Mouse (Mus musculus) embryonic facial prominence, embryonic 13.5 days (tissue): ENCODE data around the gene Abca13. TPM values are rescaled to one million over a fixed set of nuclear protein-coding genes. Genes with fewer than 3 reads are reported as not detected.
"Not testable (repeated sequence)": the region's sequence is repeated elsewhere in the genome, so short reads cannot be mapped to it uniquely, and the experiment has no call there.

ENCODE experiments used
- ATAC-seq: fragments of 200-750 bp; cut with Nextera tagmentation; 2 replicates; pipeline ENCODE4 v1.8.0; 2017; ENCODE audit warnings: low read depth; ENCODE audit not compliant: insufficient number of reproducible peaks, insufficient read depth, low FRiP score, low TSS enrichment
- H3K27ac ChIP-seq: fragments of 300-500 bp; sonication (generic); 2 replicates; pipeline ENCODE4 v1.5.1; 2015; ENCODE audit warnings: moderate library complexity, mild to moderate bottlenecking, inconsistent platforms
- H3K27me3 ChIP-seq: fragments of 300-500 bp; sonication (generic); 2 replicates; pipeline ENCODE4 v1.6.1; 2015; ENCODE audit warnings: mild to moderate bottlenecking, inconsistent platforms
- H3K36me3 ChIP-seq: fragments of 300-500 bp; sonication (generic); 2 replicates; pipeline ENCODE4 v1.6.1; 2015; ENCODE audit warnings: mild to moderate bottlenecking, inconsistent platforms
- H3K4me1 ChIP-seq: fragments of 300-500 bp; sonication (generic); 2 replicates; pipeline ENCODE4 v1.6.1; 2015; ENCODE audit warnings: inconsistent platforms
- H3K4me2 ChIP-seq: fragments of 300-500 bp; sonication (generic); 2 replicates; pipeline ENCODE4 v1.6.1; 2015; ENCODE audit warnings: moderate library complexity, mild to moderate bottlenecking, inconsistent platforms
- H3K4me3 ChIP-seq: fragments of 300-500 bp; sonication (generic); 2 replicates; pipeline ENCODE4 v1.5.1; 2015; ENCODE audit warnings: mild to moderate bottlenecking, inconsistent platforms
- H3K9ac ChIP-seq: fragments of 300-500 bp; sonication (generic); 2 replicates; pipeline ENCODE4 v1.6.1; 2015; ENCODE audit warnings: mild to moderate bottlenecking, inconsistent platforms
- H3K9me3 ChIP-seq: fragments of 300-500 bp; sonication (generic); 2 replicates; pipeline ENCODE4 v1.6.1; 2016; ENCODE audit warnings: inconsistent platforms
- WGBS: fragments of 180-500 bp; shearing (Covaris S2); methylation state at CpG from one replicate; pipeline ENCODE4 v1.1.7; 2015; ENCODE audit warnings: mixed read lengths; 5-methylcytosine and 5-hydroxymethylcytosine counted together
- polyA plus RNA-seq: library from polyadenylated mRNA; unstranded; fragments of >200 nt; fragmentation: Nextera tagmentation; extraction: Ambion mirVana; gene quantifications from 2 replicates; pipeline ENCODE4 v1.2.1, GENCODE M21; 2015

Abca13 gene
- polyA plus RNA-seq, 1 experiment from 2014 or later, result 0.01 TPM

GRCm38 (mm10) chr11:9299615-9300014 is 107.9 kb downstream of the Abca13 start:
- H3K4me2 ChIP-seq, result no peak overlapping the region
- H3K9me3 ChIP-seq, result no peaks in the 10 kb centered on the region
- H3K36me3 ChIP-seq, result no peaks in the 10 kb centered on the region
- no peaks in the 10 kb centered on the region for H3K27me3 ChIP-seq
- WGBS, result 41% methylated on average over 1 of the region's 1 CpGs
- no peaks in the 10 kb centered on the region for H3K4me1 ChIP-seq
- H3K9ac ChIP-seq, result no peak overlapping the region
- no peak overlapping the region for H3K4me3 ChIP-seq
- no peak overlapping the region for H3K27ac ChIP-seq
- no peak for ATAC-seq

GRCm38 (mm10) chr11:9305450-9305849 is 113.7 kb downstream of the Abca13 start:
- Histone ChIP-seq H3K9me3 (no peaks in the 10 kb centered on the region), H3K27ac (no peak overlapping the region), H3K4me3 (no peak overlapping the region), H3K27me3 (no peaks in the 10 kb centered on the region), H3K4me2 (no peak overlapping the region), H3K9ac (no peak overlapping the region), H3K36me3 (no peaks in the 10 kb centered on the region), H3K4me1 (no peaks in the 10 kb centered on the region)
- WGBS, result 80% methylated on average over 4 of the region's 4 CpGs
- ATAC-seq, result no peak

DNA sequence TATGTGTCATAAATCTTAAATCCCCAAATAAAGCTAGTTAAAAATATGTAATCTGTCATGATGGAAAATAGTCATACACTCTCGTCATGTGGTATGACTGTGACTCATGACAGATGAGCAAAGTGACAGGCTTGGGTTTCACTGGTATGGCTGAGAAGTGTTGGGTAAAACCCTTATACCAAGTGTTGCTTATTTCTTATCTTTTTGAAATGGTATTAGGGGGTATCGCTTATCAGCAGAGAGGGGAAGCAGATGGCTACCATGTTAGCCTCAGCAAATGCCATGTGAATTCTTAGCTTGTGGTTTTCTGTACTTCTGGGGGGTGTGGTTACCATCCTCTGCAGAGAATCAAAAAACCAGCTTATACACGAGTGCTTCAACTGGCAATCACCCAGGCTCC is 124.8 kb downstream of the Abca13 start:
- Histone ChIP-seq H3K9me3 (no peaks in the 10 kb centered on the region), H3K27me3 (no peaks in the 10 kb centered on the region), H3K4me1 (no peaks in the 10 kb centered on the region), H3K36me3 (no peaks in the 10 kb centered on the region), H3K4me3 (no peak overlapping the region), H3K27ac (no peak overlapping the region), H3K9ac (no peak overlapping the region), H3K4me2 (no peak overlapping the region)
- ATAC-seq, result no peak
- 60% methylated on average over 3 of the region's 3 CpGs for WGBS

DNA sequence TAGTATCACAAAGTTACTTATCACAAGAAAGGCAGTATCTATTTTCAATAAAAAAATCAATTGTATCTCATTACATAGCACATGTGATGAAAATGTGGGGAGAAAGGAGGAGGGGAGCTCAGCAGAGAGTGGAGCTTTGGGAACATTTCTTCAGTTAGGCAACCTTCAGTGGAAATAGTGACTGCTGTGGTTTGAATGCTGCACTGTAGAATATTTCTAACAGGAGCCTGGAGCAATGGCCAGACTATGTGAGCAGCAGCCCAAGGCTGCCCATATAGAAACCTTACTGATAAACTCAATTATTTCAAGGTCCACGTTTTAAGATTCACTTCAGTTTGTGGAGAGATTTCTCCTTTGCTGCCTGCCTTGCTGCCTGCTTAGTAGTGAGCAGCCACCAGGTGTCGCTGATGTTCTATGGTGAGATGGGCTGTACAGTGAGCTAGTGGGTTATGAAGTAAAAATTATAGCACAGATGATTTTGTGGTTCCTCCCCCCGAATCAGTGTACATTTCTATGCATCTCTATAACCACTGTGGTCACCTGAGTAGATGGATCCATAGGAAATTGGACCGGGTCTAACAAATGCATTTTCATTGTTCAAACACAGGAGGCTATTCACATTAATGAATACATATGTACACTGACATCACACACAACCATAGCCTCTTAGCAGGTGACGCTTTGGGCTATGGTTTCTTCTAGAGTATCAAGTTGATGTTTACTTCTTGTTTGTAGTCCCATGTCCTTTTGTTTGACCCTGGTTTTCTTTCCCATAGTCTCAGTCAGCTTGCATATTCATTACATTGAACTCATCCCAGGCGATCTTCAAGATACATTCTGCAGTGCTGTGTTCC is 125.6 kb downstream of the Abca13 start:
- Histone ChIP-seq H3K9me3 (no peaks in the 10 kb centered on the region), H3K27me3 (no peaks in the 10 kb centered on the region), H3K4me3 (no peak overlapping the region), H3K4me1 (no peaks in the 10 kb centered on the region), H3K36me3 (no peaks in the 10 kb centered on the region), H3K4me2 (no peak overlapping the region), H3K9ac (no peak overlapping the region), H3K27ac (no peak overlapping the region)
- no peak for ATAC-seq
- WGBS, result 31% methylated on average over 6 of the region's 6 CpGs

DNA sequence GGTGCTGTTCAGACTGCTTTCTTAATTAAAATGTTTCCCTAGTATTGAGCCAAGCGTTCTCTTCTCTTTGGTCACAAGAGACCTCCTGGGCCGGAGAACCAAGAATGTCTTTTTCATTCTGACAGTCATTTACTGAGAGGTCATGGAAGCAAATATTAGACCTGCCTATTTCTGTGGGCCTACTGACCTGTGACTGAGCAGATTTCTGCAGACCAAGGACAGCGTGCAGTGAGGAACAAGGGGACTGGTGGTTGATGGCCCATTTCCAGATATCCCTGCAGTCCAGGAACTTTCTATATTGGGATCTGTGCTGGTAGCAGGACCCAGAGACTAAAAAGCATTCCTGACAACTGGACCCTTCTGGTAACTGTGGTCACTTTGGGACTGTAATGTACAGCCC is 146.4 kb downstream of the Abca13 start:
- WGBS, result 88% methylated on average over 3 of the region's 3 CpGs
- no peak overlapping the region for H3K27ac ChIP-seq
- H3K9me3 ChIP-seq, result no peaks in the 10 kb centered on the region
- H3K36me3 ChIP-seq, result no peaks in the 10 kb centered on the region
- H3K4me1 ChIP-seq, result no peaks in the 10 kb centered on the region
- no peak overlapping the region for H3K4me3 ChIP-seq
- H3K4me2 ChIP-seq, result no peak overlapping the region
- H3K9ac ChIP-seq, result no peak overlapping the region
- no peak for ATAC-seq
- H3K27me3 ChIP-seq, result no peaks in the 10 kb centered on the region

- Histone ChIP-seq H3K4me1 (no peaks in the 10 kb centered on the region), H3K27ac (no peak overlapping the region), H3K4me2 (no peak overlapping the region), H3K27me3 (no peaks in the 10 kb centered on the region), H3K9ac (no peak overlapping the region), H3K9me3 (no peaks in the 10 kb centered on the region), H3K36me3 (no peaks in the 10 kb centered on the region), H3K4me3 (no peak overlapping the region)
- no peak for ATAC-seq
- WGBS, result 51% methylated on average over 3 of the region's 3 CpGs
Observed at GRCm38 (mm10) chr11:9347724-9348123, 156.0 kb downstream of the Abca13 start.

DNA sequence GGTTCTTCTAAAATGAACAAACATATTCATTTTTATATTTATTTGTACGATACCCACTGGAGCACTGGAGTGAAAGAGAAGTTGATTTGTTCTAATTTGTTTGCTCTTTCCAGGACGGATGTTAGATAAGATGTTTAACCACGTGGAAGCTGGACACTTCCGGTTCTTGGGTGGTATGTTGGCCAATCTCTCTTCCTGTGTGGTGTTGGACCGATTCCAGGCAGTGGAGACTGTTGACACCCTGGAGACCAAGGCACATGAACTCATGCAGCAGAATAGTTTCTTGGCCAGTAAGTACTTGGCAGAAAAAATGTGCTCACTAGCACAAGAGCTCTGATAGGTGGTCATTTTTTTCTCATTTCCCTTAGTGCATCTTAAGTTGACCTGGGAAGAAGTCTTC is 181.4 kb downstream of the Abca13 start:
- Histone ChIP-seq H3K27me3 (no peaks in the 10 kb centered on the region), H3K9me3 (no peaks in the 10 kb centered on the region), H3K4me2 (no peak overlapping the region), H3K4me1 (no peaks in the 10 kb centered on the region), H3K36me3 (no peaks in the 10 kb centered on the region), H3K9ac (no peak overlapping the region), H3K27ac (no peak overlapping the region), H3K4me3 (no peak overlapping the region)
- 84% methylated on average over 5 of the region's 5 CpGs for WGBS
- ATAC-seq, result no peak

DNA sequence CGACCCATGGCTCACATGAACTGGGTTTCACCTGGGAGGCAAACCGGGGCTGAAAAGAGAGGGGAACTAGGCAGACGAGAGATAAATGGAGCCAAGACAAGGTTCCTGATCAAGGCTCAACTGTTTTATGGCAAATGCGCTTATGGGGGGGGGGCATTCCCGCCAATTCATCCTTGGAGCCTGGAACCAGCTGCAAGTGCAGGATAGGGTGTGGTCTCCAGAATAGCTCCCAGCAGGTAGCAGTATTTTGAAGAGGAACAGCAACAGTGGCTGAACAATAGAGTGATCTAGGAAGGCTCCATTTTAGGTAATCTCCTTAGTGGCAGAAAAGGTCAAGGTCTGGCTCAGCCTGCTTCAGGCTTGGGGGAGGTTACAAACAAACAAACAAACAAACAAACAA is 182.7 kb downstream of the Abca13 start:
- H3K27me3 ChIP-seq, H3K4me2 ChIP-seq, ATAC-seq, H3K9me3 ChIP-seq, H3K36me3 ChIP-seq, H3K4me1 ChIP-seq, H3K4me3 ChIP-seq, H3K9ac ChIP-seq, H3K27ac ChIP-seq: not testable (repeated sequence)
- WGBS, result 72% methylated on average over 5 of the region's 5 CpGs

GRCm38 (mm10) chr11:9388520-9388919 is 196.8 kb downstream of the Abca13 start:
- 83% methylated on average over 1 of the region's 1 CpGs for WGBS
- Histone ChIP-seq H3K4me2 (no peak overlapping the region), H3K27ac (no peak overlapping the region), H3K27me3 (no peaks in the 10 kb centered on the region), H3K9me3 (no peaks in the 10 kb centered on the region), H3K4me1 (no peaks in the 10 kb centered on the region), H3K9ac (no peak overlapping the region), H3K36me3 (no peaks in the 10 kb centered on the region), H3K4me3 (no peak overlapping the region)
- no peak for ATAC-seq

DNA sequence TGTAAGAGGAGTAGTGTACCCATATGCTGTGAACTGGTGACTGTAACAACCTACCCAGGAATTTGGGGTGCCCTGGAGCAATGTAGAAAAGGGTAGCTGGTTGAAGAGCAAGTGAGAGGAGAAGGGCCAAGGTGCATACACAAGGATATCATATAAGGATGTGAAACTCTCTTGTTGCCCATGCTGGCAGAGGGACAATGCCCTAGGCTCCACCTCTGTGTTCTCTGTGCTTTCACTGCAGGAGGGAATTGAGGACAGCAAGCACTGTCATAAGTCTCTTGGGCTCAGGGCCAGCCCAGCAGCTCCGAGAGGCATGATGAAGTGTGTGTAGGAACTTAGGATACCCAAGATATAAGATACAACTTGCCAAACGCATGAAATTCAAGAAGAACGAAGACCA is 225.2 kb downstream of the Abca13 start:
- H3K36me3 ChIP-seq, result no peaks in the 10 kb centered on the region
- H3K9ac ChIP-seq, result no peak overlapping the region
- no peak overlapping the region for H3K4me3 ChIP-seq
- no peaks in the 10 kb centered on the region for H3K27me3 ChIP-seq
- 0 out of 2 replicates have a peak, but pooled peaks cover 6% of the 10 kb centered on the region for H3K4me1 ChIP-seq
- H3K4me2 ChIP-seq, result no peak overlapping the region
- no peak for ATAC-seq
- H3K9me3 ChIP-seq, result no peaks in the 10 kb centered on the region
- H3K27ac ChIP-seq, result no peak overlapping the region
- WGBS, result 87% methylated on average over 3 of the region's 3 CpGs

- no peaks in the 10 kb centered on the region for H3K27me3 ChIP-seq
- no peak overlapping the region for H3K4me2 ChIP-seq
- 0 out of 2 replicates have a peak, but pooled peaks cover under 1% of the 10 kb centered on the region for H3K4me1 ChIP-seq
- ATAC-seq, result no peak
- H3K36me3 ChIP-seq, result no peaks in the 10 kb centered on the region
- no peaks in the 10 kb centered on the region for H3K9me3 ChIP-seq
- WGBS, result 68% methylated on average over 2 of the region's 2 CpGs
- H3K27ac ChIP-seq, result no peak overlapping the region
- H3K4me3 ChIP-seq, result no peak overlapping the region
- no peak overlapping the region for H3K9ac ChIP-seq
Observed at GRCm38 (mm10) chr11:9420205-9420604, 228.5 kb downstream of the Abca13 start.

DNA sequence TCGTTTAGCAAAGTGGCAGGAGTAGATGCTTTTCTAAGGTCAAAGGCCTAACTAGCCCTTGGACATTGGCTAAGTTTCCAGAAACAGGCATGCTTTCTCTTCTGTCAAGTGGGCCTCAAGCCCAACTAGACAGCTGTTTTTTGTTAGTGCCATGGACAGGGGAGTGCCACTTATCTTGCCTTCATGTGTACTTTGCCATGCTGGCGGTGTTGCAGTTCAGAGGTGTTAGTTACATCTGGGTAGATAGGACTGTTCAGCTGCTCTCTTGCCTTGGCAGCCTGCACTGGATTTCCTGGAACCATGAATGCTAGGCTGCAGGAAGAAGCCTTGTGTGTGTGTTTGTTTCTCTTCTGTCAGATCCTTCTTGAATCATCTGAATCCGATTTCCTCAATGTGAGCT is 235.7 kb downstream of the Abca13 start:
- no peaks in the 10 kb centered on the region for H3K9me3 ChIP-seq
- WGBS, result 65% methylated on average over 3 of the region's 3 CpGs
- no peak overlapping the region for H3K4me3 ChIP-seq
- H3K27ac ChIP-seq, result no peak overlapping the region
- H3K36me3 ChIP-seq, result no peaks in the 10 kb centered on the region
- H3K27me3 ChIP-seq, result no peaks in the 10 kb centered on the region
- H3K4me2 ChIP-seq, result no peak overlapping the region
- H3K4me1 ChIP-seq, result no peaks in the 10 kb centered on the region
- H3K9ac ChIP-seq, result no peak overlapping the region
- ATAC-seq, result no peak
